Mouse (Mus musculus): ENCODE measurements around the gene Lyrm4.

GRCm38 (mm10) chr13:35968719-35969430, 148.5 kb downstream of the Lyrm4 start:
- TF ChIP-seq CTCF (IDR thresholded peaks at IDR 0.05; ENCODE audit: insufficient read depth, low read length) (no peak), POLR2A (IDR thresholded peaks at IDR 0.05; ENCODE audit: borderline replicate concordance, extremely low read depth, low read depth, low read length) (no peak)
